Mouse (Mus musculus): ENCODE measurements around the gene 6430571L13Rik. TPM values are rescaled to one million over a fixed set of nuclear protein-coding genes. Genes with fewer than 3 reads are reported as not detected.

Gene 6430571L13Rik
- polyA plus RNA-seq, 1 experiment from 2014 or later = 2.0 TPM

DNA sequence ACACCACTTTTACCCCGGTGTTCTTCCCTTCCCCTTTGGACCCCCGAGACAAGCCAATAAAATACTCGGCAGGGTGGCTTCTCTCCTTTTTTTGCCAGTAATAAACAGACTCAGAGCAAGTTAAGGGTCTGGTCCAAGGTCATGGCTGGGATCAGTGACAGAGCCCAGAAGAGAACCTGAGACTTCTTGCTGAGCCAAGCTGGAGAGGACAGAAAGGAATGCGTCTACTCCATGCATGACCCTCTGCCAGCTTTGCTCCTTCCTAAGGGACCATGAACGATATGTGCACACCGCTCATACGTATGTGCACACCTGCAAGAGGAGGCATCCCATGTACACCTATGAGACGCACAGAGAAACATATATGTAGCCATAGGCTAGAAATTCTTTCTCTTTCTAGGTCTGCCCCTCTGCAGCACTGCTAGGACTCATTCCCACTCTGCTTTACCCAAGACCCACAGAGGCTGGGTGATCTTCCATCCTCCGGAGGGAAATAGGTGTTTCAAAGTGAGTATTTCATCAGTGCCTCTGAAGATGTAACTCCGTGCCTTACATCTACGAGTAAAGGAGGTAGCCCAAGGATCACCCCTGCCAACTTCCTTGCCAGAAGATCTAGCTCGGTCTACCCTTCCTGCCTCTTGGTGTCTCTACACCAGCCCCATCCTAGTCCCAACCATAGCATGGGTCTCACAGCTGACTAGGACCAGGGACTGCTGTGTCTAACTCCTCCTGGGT is 676 bp downstream of the 6430571L13Rik start:
- DNase-seq (ENCODE audit: low spot score, missing footprints) (no peak), ATAC-seq (ENCODE audit: low FRiP score) (no peak)
- 51% methylated on average over 12 of the region's 12 CpGs for WGBS
- peak overlapping the region; percentile 56 for H3K4me3 ChIP-seq (ENCODE audit: low read depth, low read length)
- H3K36me3 ChIP-seq (ENCODE audit: control insufficient read depth, insufficient read depth, low read length) = no peaks in the 10 kb centered on the region
- H3K9me3 ChIP-seq (ENCODE audit: control insufficient read depth, low read length) = no peaks in the 10 kb centered on the region
- peak overlapping the region; percentile 71 for H3K9ac ChIP-seq (ENCODE audit: low read length)
- no peak overlapping the region for H3K27ac ChIP-seq (ENCODE audit: low read depth, low read length)
- H3K27me3 ChIP-seq (ENCODE audit: control insufficient read depth, insufficient read depth, low read length) = peaks cover 2% of the 10 kb centered on the region; the same call in 1 of the 2 replicates
- H3K4me2 ChIP-seq = peak overlapping the region; percentile 62
- H3K4me1 ChIP-seq (ENCODE audit: control insufficient read depth, insufficient read depth, low read length) = peaks cover 9% of the 10 kb centered on the region; the same call in 1 of the 2 replicates

DNA sequence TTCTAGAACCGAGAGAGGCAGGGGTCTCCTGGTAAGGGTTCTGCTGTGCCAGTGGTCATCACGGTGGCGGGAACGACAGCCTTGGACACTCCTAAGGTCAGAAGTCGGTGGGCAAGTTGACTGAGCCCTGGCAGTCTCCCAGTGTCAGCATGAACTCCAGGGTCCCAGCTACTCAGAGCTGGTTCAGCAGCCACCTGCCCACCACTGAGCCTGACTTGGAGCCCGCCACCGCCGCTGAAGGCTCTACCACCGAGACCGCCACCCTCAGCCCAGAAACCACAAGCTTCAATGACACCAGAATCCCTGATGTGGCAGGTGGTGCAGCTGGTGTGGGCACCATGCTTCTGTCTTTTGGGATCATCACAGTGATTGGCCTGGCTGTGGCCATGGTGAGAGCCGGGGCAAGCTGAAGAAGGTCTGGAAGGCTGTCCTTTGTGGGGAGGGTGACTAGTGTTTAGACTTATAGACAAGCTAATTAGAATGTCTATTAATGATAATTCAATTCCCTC is 1.9 kb downstream of the 6430571L13Rik start:
- H3K27me3 ChIP-seq (ENCODE audit: control insufficient read depth, insufficient read depth, low read length) = peaks cover 2% of the 10 kb centered on the region; the same call in 1 of the 2 replicates
- no peaks in the 10 kb centered on the region for H3K36me3 ChIP-seq (ENCODE audit: control insufficient read depth, insufficient read depth, low read length)
- H3K27ac ChIP-seq (ENCODE audit: low read depth, low read length) = no peak overlapping the region
- DNase-seq (ENCODE audit: low spot score, missing footprints) = no peak
- H3K4me1 ChIP-seq (ENCODE audit: control insufficient read depth, insufficient read depth, low read length) = peaks cover 9% of the 10 kb centered on the region; the same call in 1 of the 2 replicates
- H3K4me2 ChIP-seq = no peak overlapping the region
- WGBS = 89% methylated on average over 11 of the region's 11 CpGs
- H3K9me3 ChIP-seq (ENCODE audit: control insufficient read depth, low read length) = no peaks in the 10 kb centered on the region
- no peak overlapping the region for H3K9ac ChIP-seq (ENCODE audit: low read length)
- ATAC-seq (ENCODE audit: low FRiP score) = no peak
- no peak overlapping the region for H3K4me3 ChIP-seq (ENCODE audit: low read depth, low read length)

DNA sequence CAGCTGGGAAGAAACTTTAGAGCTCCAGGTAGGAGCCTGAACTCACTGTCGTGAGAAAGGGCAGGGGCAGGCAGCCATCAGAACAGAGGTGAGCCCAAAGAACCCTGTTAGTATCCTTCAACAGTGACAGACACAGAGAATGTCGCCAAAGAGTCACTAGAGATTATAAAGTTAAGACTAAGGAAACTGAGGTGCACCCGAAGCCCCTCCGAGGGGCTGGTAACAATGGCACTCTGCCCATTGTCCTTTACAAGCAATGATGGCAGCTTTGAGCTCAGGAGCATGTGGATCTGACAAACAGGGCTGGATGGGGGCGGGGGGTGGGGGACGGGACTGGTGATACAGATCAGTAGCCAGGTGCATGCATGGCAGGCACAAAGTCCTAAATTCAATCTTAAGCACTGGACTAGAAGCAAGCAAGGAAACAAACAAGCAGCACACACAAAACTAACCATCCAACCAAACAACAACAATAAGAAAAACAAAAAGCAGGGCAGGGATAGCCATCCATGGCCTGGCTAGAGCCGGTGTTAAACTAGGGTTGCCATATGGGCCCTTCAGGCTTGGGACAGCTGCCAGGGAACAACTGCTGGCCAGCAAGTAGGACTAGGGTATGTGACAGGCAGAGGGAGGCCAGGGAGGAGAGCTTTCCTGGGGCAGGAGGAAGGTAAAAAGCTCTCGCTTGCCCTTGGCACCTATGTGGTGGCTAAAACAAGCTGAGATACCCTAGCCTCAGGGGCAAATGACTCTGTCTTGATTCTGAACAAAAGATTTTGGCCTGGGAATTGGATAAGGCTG is 2.9 kb downstream of the 6430571L13Rik start:
- Histone ChIP-seq H3K4me3 (ENCODE audit: low read depth, low read length) (no peak overlapping the region), H3K27me3 (ENCODE audit: control insufficient read depth, insufficient read depth, low read length) (peaks cover 2% of the 10 kb centered on the region; the same call in 1 of the 2 replicates), H3K4me2 (no peak overlapping the region), H3K9me3 (ENCODE audit: control insufficient read depth, low read length) (no peaks in the 10 kb centered on the region), H3K27ac (ENCODE audit: low read depth, low read length) (no peak overlapping the region), H3K36me3 (ENCODE audit: control insufficient read depth, insufficient read depth, low read length) (no peaks in the 10 kb centered on the region), H3K4me1 (ENCODE audit: control insufficient read depth, insufficient read depth, low read length) (peaks cover 6% of the 10 kb centered on the region; the same call in 1 of the 2 replicates), H3K9ac (ENCODE audit: low read length) (no peak overlapping the region)
- 73% methylated on average over 8 of the region's 8 CpGs for WGBS
- DNase-seq (ENCODE audit: low spot score, missing footprints) (no peak), ATAC-seq (ENCODE audit: low FRiP score) (no peak)

DNA sequence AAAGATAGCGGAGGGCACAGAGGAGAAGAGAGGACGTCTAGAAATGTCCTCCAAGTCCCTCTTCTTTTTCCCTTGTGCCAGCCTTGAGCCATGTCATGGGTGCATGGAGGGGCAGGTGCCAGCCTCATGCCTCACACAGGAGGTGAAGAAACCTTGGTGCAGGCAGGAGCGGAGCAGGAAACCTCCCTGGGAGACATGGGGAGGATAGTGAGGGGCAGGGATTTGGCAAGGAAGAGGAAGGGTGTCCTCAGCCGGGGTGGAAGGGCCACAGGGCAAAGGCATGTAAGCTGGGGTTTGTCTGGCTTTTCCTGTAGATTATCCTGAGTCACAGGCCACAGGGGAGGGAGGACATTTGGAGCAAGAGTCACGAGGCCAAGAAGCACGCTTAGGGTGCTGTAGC is 3.6 kb downstream of the 6430571L13Rik start:
- Histone ChIP-seq H3K4me3 (ENCODE audit: low read depth, low read length) (no peak overlapping the region), H3K9ac (ENCODE audit: low read length) (no peak overlapping the region), H3K4me2 (no peak overlapping the region), H3K27me3 (ENCODE audit: control insufficient read depth, insufficient read depth, low read length) (peaks cover 2% of the 10 kb centered on the region; the same call in 1 of the 2 replicates), H3K36me3 (ENCODE audit: control insufficient read depth, insufficient read depth, low read length) (no peaks in the 10 kb centered on the region), H3K27ac (ENCODE audit: low read depth, low read length) (no peak overlapping the region), H3K4me1 (ENCODE audit: control insufficient read depth, insufficient read depth, low read length) (peaks cover 6% of the 10 kb centered on the region; the same call in 1 of the 2 replicates), H3K9me3 (ENCODE audit: control insufficient read depth, low read length) (no peaks in the 10 kb centered on the region)
- 77% methylated on average over 6 of the region's 6 CpGs for WGBS
- DNase-seq (ENCODE audit: low spot score, missing footprints) = no peak
- ATAC-seq (ENCODE audit: low FRiP score) = no peak

DNA sequence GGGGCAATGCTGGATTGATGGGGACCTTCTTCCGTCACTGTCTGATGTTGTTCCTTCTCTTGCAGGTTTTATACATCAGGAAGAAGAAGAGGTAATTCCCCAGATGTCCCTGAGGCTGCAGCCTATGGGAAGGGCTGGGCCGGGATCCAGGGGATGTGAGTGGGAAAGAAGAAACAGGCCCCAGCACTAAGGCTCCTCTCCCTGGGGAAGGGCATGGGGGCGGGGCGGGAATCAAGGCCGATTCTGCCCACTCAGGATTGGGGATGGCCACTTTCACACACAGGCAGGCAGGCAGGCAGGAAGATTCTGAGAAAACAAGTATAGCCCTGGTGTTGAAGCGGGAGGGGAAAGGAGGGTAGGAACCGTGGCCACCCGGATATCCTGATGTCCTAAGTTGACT is 5.7 kb downstream of the 6430571L13Rik start:
- DNase-seq (ENCODE audit: low spot score, missing footprints) (no peak), ATAC-seq (ENCODE audit: low FRiP score) (no peak)
- Histone ChIP-seq H3K4me2 (no peak overlapping the region), H3K9ac (ENCODE audit: low read length) (no peak overlapping the region), H3K9me3 (ENCODE audit: control insufficient read depth, low read length) (no peaks in the 10 kb centered on the region), H3K36me3 (ENCODE audit: control insufficient read depth, insufficient read depth, low read length) (no peaks in the 10 kb centered on the region), H3K27me3 (ENCODE audit: control insufficient read depth, insufficient read depth, low read length) (peaks cover 2% of the 10 kb centered on the region; the same call in 1 of the 2 replicates), H3K4me1 (ENCODE audit: control insufficient read depth, insufficient read depth, low read length) (peaks cover under 1% of the 10 kb centered on the region; the same call in 1 of the 2 replicates), H3K4me3 (ENCODE audit: low read depth, low read length) (no peak overlapping the region), H3K27ac (ENCODE audit: low read depth, low read length) (no peak overlapping the region)
- 93% methylated on average over 8 of the region's 8 CpGs for WGBS

GRCm38 (mm10) chr9:107347586-107348183 is 7.3 kb downstream of the 6430571L13Rik start:
- no peak for ATAC-seq (ENCODE audit: low FRiP score)
- Histone ChIP-seq H3K9ac (ENCODE audit: low read length) (no peak overlapping the region), H3K4me3 (ENCODE audit: low read depth, low read length) (no peak overlapping the region), H3K4me1 (ENCODE audit: control insufficient read depth, insufficient read depth, low read length) (no peaks in the 10 kb centered on the region), H3K9me3 (ENCODE audit: control insufficient read depth, low read length) (no peaks in the 10 kb centered on the region), H3K27ac (ENCODE audit: low read depth, low read length) (no peak overlapping the region), H3K4me2 (no peak overlapping the region), H3K36me3 (ENCODE audit: control insufficient read depth, insufficient read depth, low read length) (no peaks in the 10 kb centered on the region), H3K27me3 (ENCODE audit: control insufficient read depth, insufficient read depth, low read length) (no peaks in the 10 kb centered on the region)
- DNase-seq (ENCODE audit: low spot score, missing footprints) = no peak
- WGBS = 72% methylated on average over 9 of the region's 9 CpGs

DNA sequence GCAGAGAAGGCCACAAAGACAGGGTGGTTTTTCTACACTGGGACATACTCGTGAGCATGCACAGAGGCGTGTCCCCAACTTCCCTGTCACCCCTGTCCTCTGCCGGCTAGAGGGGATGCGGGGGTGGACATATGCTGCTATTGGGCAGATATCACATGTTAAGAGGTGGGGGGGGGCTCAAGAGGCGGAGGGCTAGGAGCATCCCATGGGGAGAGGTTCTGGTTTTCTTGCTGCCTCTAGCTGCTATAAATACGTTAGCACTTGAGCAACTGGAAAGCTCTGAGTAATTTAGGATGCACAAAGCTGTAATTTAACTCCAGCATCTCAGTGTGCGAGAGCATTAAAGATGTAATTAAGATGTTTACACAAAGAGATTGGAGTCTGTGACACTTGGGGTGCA is 8.9 kb downstream of the 6430571L13Rik start:
- no peak for ATAC-seq (ENCODE audit: low FRiP score)

GRCm38 (mm10) chr9:107354826-107355225 is 14.4 kb downstream of the 6430571L13Rik start:
- H3K4me2 ChIP-seq = no peak overlapping the region
- WGBS = 79% methylated on average over 1 of the region's 1 CpGs
- DNase-seq (ENCODE audit: low spot score, missing footprints) (no peak), ATAC-seq (ENCODE audit: low FRiP score) (no peak)
- no peak overlapping the region for H3K4me3 ChIP-seq (ENCODE audit: low read depth, low read length)
- H3K4me1 ChIP-seq (ENCODE audit: control insufficient read depth, insufficient read depth, low read length) = no peaks in the 10 kb centered on the region
- H3K27me3 ChIP-seq (ENCODE audit: control insufficient read depth, insufficient read depth, low read length) = peaks cover 2% of the 10 kb centered on the region; the same call in 1 of the 2 replicates
- no peaks in the 10 kb centered on the region for H3K36me3 ChIP-seq (ENCODE audit: control insufficient read depth, insufficient read depth, low read length)
- H3K27ac ChIP-seq (ENCODE audit: low read depth, low read length) = no peak overlapping the region
- H3K9me3 ChIP-seq (ENCODE audit: control insufficient read depth, low read length) = no peaks in the 10 kb centered on the region
- H3K9ac ChIP-seq (ENCODE audit: low read length) = no peak overlapping the region

More for the DNA sequence above, 8.9 kb downstream of the 6430571L13Rik start:
- Histone ChIP-seq H3K9ac (ENCODE audit: low read length) (no peak overlapping the region), H3K4me2 (no peak overlapping the region), H3K4me1 (ENCODE audit: control insufficient read depth, insufficient read depth, low read length) (no peaks in the 10 kb centered on the region), H3K4me3 (ENCODE audit: low read depth, low read length) (no peak overlapping the region), H3K27me3 (ENCODE audit: control insufficient read depth, insufficient read depth, low read length) (no peaks in the 10 kb centered on the region), H3K27ac (ENCODE audit: low read depth, low read length) (no peak overlapping the region), H3K9me3 (ENCODE audit: control insufficient read depth, low read length) (no peaks in the 10 kb centered on the region), H3K36me3 (ENCODE audit: control insufficient read depth, insufficient read depth, low read length) (no peaks in the 10 kb centered on the region)
- WGBS = 69% methylated on average over 7 of the region's 7 CpGs
- DNase-seq (ENCODE audit: low spot score, missing footprints) = peak; percentile 61
